Mouse (Mus musculus): Measurements from ENCODE around the gene Rex1bd.

Rex1bd gene

DNA sequence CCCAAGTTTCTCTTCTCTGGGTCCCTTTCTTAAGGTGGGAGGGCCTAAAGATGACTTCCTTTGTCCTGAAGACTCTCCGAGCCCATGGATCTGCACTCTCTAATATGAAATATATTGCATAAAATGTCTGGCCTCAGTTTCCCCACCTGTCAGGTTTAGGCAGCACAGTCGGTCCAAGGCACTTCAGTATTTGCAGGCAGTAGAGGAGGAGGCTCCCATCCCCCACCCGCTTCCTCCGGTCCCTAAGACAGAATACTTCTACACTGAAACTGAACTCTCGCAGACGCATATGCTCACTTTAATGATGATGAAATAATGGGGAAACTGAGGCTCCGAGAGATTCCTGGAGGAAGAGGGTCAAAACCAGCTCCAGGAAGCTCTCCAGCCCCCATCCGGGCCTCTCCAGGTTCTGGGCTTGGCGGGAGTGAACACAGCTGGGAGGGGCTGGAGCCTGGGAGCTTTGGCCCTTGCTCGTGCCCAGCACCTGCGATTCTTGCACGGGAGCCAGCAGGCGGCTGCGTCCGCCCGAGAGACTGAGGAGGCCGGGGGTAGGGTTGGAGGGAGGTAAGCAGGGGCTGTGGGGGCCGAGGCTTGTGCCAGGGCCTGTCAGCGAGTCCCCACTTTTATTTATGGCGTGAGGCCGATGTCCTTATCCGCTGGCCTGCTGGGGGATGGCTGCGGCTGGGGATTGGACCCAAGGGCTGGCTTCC, 4.6 kb downstream of the Rex1bd start:
- DNase-seq: no peak

DNA sequence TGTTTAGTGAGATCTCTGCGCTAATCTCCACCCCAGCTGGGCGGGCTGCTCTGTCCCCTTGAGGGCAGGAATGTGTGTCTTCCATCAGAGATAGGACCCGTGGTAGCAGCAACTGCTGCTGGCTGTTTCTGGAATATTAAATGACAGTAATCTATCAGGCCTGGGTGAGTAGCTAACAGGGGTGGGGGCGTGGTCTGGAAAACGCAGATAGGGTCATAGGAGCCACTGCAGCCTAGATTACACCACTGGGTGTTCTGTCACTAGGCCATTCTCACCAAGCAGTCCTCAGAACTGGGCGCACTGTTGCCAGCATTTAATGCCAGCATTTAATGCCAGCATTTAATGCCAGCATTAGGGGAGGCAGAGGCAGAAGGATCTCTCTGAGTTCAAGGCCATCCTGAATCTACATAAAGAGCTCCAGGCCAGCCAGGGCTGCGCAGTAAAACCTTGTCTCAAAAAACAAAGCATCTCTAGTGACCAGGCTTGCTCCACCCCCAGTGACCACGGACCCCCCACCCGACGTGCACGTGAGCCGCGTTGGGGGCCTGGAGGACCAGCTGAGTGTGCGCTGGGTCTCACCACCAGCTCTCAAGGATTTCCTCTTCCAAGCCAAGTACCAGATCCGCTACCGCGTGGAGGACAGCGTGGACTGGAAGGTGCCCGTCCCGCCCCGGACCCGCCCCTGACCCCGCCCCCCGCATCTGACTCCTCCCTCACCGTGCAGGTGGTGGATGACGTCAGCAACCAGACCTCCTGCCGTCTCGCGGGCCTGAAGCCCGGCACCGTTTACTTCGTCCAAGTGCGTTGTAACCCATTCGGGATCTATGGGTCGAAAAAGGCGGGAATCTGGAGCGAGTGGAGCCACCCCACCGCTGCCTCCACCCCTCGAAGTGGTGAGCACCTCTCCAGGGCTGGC, 5.9 kb downstream of the Rex1bd start:
- no peak for DNase-seq

DNA sequence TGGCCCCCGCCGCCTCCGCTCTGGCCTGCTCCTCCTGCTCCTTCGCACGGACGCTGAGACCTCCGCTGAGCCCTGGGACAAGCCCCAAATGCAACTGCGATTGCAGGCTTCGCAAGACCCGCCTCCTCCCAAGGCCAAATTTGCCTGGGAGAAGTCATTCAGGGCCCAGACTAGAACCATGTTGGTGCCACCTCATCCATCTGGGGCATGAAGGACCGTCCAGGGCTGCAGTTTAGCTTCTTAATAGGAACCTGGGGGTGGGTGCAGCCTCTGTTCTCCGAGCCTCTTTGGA, 10.8 kb downstream of the Rex1bd start:
- no peak for DNase-seq

DNA sequence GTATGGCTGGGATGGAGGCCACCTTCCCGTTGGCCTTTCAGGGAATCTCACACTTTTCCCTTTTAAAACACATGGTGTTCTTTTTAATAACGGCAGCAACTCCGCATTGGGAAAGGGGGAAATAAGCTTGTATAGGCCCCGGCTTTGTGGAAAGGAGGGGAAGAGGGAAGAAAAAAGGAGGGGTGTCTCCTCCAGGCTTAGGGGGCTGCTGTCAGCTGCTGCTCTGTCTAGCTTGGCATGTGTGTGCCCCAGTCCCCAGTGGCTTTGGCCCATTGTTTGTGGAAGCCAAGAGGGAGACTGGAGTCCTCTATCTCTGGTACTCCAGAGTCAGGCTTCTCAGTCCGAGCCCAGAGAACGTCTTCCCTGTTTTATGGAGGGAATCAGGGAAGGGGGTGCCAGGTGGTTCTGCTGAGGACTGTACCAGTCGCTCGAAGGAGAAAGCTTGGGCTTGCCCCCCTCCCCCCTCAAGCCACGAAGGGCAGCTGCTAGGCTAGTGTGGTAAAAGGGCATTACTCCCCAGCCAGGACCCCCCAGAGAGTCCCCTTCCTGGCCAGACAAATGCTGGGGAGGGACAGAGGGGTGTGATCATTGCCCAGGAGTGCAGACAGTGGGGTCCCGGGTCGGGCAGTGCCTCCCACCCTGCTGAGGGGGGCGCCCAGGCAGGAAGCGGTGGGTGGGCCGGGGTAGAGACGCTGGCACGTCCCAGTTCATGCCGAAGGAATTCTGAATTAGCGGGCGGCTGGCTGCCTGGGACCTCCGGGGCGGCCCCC, 11.4 kb downstream of the Rex1bd start:
- no peak for DNase-seq

DNA sequence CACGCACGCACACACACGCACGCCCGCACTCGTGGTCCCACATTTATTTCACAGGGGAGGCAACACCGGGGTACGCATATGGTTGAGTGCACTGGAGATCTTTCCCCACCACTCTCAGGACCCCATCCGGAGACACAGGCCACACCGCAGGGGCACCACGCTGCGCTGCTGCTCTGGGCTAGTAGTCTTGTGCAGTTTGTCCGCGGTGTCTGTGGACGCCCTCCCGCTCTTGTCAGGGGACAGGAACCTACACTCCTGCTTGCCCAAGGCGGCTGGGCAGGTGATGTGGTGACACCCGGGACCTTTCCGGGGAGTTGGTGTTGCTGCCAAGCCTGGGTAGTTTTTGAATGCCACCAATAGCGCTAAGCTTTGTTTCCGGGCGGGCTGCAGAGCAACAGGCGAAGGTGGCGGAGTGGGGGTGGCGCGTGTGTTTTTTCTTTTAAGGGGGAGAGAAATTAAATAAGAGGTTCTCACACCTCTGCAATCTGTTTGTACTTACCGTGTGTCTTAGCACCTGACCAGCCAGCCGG, 12.1 kb downstream of the Rex1bd start:
- DNase-seq: no peak

DNA sequence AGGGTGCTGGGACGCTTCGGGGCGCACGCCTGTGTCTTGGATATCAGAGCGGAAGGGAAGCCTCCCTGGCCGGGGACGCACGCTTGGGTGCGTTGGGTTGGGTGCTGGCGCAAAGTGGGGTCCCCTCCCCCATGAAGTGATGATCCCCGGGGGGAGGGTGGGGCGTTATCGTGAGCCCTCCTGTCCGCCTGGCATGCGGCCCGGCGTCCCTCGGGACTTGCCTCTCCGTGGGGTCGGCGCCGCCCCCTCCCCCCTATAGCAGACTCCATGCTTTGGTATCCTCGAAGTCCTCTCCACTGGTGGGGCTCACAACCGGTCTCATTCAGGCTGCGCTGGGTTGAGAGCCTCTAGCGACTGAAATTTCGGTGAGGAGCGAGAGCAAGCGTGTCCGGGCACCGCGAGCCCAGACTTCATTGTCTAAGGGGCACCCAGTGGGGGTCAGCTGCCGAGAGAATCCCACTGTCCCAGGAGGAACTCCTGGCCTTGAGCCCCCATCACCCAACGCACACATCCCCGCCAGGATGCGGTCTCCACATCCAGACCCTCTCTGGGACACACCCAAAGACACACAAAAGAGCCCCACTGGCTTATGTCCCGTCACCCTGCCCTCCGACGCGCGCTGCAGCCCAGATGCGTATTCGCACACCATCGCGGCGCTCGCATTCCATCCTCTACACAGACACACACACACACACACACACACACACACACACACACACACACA, 12.7 kb downstream of the Rex1bd start:
- no peak for DNase-seq

DNA sequence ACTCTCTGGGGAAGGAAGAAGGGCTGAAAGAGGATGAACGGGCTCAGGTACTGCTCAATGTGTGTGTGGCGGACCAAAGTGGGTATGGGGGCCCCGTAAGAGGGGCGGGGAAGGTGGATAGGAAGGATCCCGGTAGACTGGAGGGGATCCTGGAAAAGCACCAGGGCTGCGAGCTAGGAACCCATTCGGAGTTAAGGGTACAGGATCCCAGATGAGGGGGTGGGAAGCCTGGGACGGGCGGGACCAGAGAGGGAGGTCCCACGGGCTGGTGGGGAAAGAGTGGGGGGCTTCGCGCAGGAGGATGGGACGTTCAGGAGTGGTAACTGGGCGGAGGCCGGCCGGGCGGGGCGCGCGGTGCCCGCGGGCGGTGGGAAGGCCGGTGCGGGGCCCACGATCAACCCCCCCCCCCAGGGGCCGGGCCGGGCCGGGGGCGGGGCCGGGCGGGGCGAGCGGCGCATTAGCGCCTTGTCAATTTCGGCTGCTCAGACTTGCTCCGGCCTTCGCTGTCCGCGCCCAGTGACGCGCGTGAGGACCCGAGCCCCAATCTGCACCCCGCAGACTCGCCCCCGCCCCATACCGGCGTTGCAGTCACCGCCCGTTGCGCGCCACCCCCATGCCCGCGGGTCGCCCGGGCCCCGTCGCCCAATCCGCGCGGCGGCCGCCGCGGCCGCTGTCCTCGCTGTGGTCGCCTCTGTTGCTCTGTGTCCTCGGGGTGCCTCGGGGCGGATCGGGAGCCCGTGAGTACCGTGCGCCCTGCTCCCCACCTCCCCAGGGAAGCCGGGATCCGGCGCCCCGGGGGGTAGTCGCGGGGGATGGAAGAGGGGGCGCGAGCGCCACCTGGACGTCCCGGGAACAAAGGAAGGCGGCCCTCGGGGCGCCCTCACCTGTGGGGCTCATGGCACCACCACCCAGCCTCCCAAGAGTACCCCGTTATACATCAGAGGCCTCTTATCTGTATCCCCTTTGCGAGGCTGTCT, 13.6 kb downstream of the Rex1bd start, which contains the start of gene Crlf1:
TSS of gene Crlf1 (plus strand) at position 495 of the 977 bp plus-strand sequence.
- DNase-seq: no peak

DNA sequence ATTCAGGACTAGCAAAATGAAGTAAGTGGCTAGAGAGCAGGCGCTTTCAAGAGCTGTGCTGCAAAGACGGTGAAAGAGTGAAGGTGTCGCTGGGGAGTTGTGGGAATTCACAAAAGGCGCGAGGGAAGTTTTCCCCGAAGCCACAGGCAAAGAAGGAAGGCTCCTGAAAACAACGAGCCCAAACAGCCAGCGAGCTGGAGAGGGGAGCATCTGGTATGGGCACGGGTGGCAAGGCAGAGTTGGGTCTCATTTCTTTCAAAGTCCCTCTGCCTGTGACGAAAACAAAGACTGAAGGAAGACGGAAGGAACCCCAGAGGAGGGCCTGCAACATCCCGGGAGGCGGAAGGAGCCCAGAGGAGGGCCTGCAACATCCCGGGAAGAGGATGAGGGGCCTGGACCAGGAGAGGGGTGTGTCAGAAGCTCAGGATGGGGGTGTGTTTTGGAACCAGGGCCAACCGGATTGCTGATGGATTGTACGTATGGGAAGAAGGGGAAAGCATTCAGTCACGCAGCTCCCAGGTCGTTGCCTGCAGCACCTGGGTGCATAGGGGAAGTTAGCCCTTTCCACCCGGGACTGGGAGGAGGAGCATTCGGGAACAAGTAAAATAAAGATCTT, 15.6 kb downstream of the Rex1bd start:
- DNase-seq: no peak

DNA sequence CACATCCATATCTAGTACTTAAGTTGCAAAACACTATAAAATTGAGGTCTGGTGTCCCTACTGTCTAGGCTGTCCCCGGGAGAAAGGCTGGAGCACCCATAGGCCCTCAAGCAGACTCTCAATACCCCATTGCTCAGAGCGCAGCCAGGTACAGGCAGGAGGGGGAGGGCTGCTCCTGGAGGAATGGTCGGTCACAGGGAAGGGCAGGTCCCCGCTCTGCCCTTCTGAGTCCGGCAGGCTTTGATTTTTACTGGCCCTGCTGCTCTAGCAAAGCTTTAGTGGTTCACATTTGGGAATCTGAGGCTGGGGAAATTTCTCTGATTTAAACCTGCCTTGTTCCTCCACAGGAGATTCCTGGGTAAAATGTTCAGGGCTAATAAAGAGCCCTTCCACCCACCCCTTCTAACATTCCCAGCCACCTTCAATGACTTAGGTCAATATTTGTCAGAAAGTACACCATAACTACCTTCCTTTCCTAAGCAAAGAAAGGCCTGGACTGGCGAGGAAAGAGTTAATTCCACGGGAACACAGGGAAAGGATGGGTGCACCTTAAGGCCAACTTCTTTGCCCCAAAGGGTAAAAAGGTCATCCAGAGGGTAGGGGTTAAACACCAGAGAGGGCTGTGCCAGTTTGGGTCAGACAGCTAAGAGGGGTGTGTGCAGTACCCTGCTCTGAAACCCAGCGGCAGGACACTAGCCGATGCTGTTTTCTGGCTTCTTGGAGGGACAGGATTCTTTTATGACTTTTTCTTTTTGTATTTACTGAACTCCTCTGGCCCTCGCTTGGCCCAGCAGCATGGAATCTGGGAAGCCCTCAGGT, 16.3 kb downstream of the Rex1bd start:
- DNase-seq: no peak

DNA sequence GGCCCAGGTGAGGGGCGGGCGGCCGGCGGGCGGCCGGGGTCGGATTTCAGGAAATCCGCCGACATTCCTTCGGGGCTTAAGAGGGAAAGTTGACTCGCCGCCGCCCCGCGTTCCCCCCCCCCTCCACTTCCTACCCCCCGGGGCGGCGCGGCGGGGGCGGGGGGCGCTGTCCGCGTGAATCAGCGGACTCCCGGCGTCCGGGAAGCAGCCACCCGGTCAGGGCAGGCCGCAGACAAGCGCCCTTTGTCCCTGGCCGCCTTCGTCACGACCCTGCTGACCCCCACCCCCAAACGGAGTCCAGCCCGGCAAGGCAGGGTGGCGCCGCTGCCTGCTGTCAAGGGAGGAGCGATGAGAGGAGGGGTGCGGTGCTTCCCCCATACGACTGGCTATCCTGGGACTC, 17.0 kb downstream of the Rex1bd start:
- no peak for DNase-seq

DNA sequence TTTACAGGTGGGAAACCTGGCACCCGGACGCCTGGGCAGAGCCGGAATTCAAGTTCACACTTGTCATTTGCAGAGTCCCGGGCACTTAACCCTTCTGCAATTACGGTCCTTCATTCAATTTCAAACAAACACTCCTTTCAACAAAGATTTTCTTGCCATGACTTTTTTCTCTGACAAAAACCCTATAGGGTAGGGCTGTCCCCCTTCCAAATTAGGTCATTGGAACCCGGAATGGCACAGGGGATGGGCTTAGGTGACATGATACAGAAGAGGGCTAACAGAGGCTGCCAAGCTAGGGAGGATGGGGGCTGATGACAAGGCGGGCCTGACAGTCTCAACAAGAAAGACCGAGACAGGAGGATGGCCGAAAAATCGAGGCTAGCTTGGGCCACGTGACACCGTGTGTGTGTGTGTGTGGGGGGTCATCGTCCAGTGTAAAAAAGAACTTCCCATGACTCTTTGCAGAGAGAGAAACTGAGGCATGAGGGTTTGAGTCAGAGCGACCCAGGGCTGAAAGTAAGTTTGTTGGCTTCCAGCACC, 17.6 kb downstream of the Rex1bd start:
- DNase-seq: no peak

DNA sequence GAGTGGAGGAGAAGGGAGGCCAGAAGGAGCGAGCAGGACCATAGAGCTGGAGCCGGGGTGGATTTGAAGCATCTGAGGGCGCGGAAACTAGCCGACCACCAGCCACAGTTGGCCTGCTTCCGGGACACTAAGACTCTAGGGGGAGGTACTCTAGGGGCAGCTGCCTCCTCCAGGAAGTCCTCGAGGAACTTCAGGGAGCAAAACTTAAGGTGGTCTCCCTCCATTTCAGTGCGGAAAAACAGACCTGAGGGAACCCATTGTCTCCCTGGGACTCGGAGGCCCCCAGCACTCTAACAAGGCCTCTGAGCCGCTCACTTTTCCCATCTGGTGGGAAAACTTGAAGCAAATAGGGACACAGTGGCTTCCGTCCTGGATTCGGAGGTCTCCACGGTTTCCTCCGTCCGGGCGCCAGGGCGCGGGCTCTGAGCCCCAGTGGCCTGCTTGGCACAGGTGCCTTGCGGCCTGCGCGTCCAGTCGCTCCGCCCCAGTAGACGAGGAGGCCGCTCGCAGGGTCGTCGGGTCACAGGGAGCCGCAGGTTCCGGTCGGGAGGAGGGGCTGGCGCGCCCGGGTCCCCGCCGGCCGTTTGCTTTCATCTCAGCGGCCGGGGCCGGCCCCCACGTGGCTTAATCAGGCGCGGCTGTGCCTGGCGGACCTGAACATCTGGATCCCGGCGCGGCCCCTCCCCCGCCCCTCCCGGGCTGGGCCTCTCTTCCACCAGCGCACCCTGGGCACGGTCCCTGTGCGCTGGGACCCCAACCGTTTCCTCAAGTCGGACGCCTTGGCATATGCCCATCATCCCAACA, 18.4 kb downstream of the Rex1bd start:
- DNase-seq: no peak

DNA sequence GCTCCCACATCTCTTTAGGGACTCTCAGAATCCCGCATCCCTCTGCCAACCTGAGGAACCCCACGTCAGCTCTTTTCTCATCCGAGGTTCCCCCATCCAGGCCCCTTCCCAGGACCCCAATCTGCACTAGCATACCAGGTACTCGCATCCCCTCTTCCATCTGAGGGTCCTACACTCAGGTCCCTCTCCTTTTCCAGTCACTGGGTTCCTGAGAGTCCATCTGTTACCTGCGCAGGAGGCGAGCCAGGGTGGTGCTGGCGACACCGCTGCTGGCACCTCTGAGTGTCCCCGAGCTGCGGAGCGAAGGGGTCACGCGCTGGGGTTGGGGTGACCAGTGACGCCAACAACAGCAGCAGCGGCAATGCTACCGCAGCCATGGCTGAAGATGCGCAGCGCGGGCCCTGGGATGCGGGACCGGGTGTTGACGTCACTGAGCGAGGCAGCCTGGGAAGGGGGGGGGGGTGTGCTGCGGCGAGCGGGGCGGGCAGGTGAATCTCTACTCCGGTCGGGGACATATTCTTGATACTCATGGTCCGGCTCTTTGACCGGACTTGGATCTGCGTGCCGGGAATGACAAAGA, 19.5 kb downstream of the Rex1bd start, which contains the start of gene Tmem59l:
TSS of gene Tmem59l (minus strand) at position 418 of the 580 bp plus-strand sequence.
- no peak for DNase-seq

DNA sequence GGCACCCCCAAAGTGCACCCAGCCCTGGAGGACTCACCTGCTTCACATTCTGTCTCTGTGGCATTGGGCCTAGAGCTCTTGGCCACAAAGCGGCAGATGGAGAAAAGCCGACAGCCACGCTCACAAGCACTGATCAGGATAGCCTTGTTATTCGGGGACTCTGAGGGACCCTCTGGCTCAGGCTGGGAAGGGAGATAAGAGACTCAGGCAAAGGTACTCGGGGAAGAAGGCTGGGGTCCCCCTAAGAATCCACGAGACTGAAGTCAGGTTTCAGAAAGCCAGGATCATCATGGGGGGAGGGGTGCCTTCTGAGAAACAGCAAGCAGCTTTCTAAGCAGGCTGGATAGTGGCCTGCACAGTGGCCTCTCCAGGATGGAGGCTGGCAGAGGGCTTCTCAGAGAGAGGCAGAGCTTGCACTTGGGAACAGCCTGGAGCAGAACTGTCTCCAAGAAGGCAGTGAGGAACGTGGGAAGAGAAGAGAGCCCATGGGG, 20.3 kb downstream of the Rex1bd start:
- DNase-seq: no peak

DNA sequence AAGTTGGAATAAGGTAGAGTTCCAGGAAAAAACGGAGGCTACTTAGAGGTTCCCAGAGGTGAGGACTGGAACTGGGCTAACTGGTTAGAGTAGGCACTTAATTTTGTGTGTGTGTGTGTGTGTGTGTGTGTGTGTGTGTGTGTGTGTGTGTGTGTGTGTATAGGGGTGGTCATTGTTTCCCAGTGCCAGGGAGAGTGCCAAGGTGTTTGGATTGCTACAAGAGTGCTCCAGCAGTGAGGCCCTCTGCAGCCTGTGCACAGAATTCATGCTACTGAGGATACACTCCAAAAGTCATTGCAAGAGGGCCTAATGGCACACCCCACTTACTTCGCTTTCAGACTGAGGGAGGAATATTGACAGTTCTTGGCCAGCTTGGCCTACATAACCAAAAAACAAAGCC, 23.6 kb downstream of the Rex1bd start:
- DNase-seq: no peak

DNA sequence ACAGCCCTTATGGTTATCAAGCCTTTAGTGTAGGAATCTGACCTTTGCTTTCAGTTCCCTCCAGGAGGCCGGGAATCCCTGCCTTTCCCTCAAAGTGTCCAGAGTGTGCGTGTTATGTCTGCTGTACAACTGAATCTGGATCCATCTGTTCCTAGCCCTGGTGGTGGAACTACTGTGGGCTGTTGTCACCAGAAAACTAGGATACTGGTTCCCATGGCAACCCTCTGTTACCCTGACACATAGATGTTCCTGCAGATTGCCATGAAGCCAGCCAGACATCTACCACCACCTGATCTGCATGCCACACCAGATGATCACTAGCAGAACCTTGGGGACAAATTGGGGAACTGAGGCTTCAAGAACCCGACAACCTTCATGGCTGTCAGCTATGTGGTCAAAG, 24.6 kb downstream of the Rex1bd start:
- DNase-seq: no peak

DNA sequence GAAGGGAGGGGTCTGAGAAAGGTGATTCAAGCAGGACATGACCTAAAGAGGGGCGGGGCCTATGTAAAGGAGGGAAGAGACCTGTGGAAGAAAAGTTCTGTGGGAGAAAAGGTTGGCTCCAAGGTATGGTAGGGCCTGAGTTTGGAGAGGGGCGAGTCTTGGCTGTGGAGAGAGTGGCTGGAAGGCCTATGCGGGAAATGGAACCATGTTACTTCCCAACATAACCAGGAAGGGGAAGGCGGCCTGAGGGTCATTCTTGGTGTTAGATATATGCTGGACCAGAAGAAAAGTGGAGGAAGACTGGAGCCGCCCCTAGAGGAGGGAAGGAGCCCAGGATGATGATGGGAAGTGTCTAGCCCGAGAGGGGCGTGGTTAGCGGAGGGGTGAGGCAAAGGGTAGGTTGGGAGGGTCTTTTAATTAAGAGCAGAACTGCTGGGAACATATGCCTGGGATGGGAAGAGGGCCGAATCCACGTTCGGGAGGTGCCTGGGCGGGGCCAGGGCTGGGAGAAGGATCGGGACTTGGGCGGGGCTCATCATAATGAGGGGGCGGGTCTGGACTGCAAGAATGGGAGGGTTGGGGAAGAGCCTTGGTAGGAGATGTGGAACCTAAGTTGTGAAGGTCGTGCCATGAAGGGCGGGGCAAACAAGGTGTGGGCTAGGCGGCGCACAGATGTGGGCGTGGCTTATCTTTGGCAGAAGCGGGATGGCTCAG, 29.1 kb downstream of the Rex1bd start:
- no peak for DNase-seq

Measured in thymus, postnatal 25 days (tissue).